Mouse (Mus musculus) gastrocnemius, postnatal 4 days (tissue): ENCODE results near the gene Dock10. TPM values are rescaled to one million over a fixed set of nuclear protein-coding genes. Genes with fewer than 3 reads are reported as not detected.

ENCODE experiments used
- DNase-seq, 2 experiments: peaks; one replicate each; pipeline ENCODE4 v3.0.0; 2021 to 2022; ENCODE audit warnings: low spot score in 2 of 2, mixed read lengths in 2 of 2
- total RNA-seq, 2 experiments: library from RNA; stranded (reverse); gene quantifications; 2 replicates each; pipeline ENCODE4 v1.2.3; 2021

Dock10 gene
- total RNA-seq, 2 experiments from 2014 or later: 24.4 to 27.2 TPM

GRCm38 (mm10) chr1:80659465-80660245 is 98.7 kb downstream of the Dock10 start:
- no peak for DNase-seq

GRCm38 (mm10) chr1:80656389-80656788 is 101.9 kb downstream of the Dock10 start:
- DNase-seq: no peak

DNA sequence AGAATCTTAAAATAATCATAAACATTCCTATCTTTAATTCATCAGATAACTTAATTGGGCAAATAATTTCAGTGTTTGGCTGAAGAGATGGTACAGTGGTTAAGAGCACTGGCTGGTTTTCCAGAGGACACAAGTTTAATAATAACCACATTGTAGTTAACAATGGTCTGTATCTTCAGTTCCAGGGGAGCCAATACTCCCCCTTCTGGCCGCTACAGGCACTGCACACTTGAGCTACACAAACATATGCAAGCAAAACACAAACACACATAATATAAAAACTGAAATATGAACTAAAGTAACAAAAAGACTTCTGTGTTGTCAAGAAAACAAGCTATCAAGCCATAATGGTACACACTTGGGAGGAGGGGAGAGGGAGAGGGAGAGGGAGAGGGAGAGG is 102.5 kb downstream of the Dock10 start:
- no peak for DNase-seq

DNA sequence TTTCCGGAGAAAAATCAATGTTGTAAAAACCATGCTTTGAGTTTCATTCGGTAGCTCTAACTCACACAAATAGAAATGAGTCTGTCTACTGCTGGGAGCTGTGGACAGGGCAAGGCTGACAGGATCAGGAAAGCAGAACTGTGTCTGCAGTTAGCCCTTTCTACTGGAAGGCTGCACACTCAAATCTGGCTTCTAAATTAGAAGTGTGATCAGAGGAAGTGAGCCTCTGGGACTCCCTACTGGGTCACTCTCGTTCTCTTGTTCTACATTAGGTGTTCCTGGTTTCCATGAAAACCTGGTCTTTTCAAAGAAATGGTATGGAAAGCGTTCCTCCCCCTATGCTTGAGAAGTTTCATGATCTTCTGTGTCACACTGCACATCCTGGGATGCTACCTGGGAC is 103.1 kb downstream of the Dock10 start:
- no peak for DNase-seq

- DNase-seq: no peak
Measured at GRCm38 (mm10) chr1:80654177-80654576, 104.2 kb downstream of the Dock10 start.

GRCm38 (mm10) chr1:80652803-80653202 is 105.5 kb downstream of the Dock10 start:
- DNase-seq: no peak

GRCm38 (mm10) chr1:80652083-80652482 is 106.2 kb downstream of the Dock10 start:
- no peak for DNase-seq

DNA sequence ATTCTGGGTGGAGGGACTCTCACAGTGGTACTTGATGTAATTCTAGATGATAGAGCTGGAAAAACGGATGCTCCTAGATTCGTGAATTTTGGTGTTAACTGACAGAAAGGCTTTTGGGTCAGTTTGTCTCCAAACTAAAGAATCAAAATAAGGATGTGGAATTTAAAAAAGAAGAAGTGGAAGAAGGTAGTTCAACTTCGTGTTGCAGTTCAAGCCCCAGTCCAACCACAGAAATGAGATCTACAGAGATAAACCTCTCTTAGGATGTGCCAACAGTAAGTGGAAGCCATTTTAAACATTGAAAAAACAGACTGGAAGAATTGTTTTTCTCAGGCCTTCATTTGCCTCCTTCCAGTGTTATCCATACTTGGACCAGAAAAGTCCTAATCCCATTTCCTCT is 111.7 kb downstream of the Dock10 start:
- no peak for DNase-seq

- no peak for DNase-seq
Measured at GRCm38 (mm10) chr1:80643866-80644451, 114.4 kb downstream of the Dock10 start.

DNA sequence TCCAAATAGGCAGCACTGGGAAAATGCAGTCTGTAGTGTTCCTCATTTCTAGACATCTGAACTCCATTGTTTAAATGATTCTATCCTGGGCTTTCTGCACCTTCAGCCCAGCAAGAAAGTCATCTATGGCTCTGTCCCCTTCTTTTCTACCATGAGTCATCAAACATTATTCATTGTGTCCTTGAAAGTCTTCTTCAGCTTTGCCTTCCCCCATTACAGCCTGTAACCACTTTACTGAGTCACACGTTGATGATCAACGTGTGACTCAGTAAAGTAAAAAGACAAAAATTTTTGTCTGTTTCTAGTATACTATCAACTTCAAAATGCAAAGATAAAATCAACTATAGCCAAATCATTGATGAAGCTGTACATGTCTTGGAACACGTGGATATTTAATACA is 116.5 kb downstream of the Dock10 start:
- DNase-seq: no peak

DNA sequence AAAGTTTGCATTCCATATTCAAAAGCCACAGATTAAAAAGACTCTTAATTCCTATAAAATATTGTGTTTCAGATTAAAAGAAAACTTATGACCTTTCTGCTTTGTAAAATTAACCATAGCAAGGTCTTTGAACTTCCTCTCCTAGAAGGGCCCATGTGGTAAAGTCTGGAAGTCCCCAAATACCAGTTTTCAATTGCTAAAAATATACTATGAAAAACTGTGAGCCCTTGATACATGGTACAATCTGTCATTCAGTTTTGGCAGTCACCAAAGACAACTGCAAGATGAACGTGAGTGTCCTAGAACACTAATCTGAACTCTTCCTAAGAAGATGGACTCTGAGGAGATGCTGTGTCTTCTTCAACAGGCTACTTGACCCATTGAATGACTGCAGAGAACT is 117.0 kb downstream of the Dock10 start:
- DNase-seq: no peak

GRCm38 (mm10) chr1:80639553-80639952 is 118.8 kb downstream of the Dock10 start:
- DNase-seq: no peak

DNA sequence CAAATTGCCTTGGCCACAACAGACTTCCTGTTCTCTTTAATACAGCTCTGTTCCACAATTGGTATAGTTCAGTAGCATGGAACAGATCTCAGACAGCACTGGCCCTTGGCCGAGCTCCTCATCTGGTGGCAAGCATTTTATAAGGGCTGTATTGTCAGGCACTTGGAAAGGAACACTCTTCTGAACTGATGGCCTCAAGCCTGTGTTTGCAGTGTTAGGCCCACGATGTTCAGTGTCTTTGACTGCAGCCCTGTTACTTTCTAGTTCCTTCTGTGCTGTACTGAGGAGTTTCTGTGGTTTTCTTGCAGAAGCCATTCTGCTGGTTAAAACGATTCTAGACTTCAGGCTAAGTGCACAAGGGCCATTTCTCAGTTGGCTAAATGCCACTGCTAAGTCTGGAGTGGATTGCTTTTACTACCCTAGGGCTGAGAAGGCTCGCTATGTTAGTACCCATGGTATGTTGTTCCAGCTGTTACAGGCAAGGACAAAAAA is 121.1 kb downstream of the Dock10 start:
- DNase-seq: peak in 1 of 2 experiments; percentile 48

GRCm38 (mm10) chr1:80635825-80636224 is 122.5 kb downstream of the Dock10 start:
- no peak for DNase-seq

- no peak for DNase-seq
Measured at GRCm38 (mm10) chr1:80633536-80633935, 124.8 kb downstream of the Dock10 start.

- DNase-seq: no peak
Measured at GRCm38 (mm10) chr1:80630179-80631149, 127.9 kb downstream of the Dock10 start.

- DNase-seq: no peak
Measured at GRCm38 (mm10) chr1:80628054-80628453, 130.3 kb downstream of the Dock10 start.

GRCm38 (mm10) chr1:80626800-80627199 is 131.5 kb downstream of the Dock10 start:
- no peak for DNase-seq

- DNase-seq: no peak
Measured at GRCm38 (mm10) chr1:80625371-80625770, 133.0 kb downstream of the Dock10 start.

DNA sequence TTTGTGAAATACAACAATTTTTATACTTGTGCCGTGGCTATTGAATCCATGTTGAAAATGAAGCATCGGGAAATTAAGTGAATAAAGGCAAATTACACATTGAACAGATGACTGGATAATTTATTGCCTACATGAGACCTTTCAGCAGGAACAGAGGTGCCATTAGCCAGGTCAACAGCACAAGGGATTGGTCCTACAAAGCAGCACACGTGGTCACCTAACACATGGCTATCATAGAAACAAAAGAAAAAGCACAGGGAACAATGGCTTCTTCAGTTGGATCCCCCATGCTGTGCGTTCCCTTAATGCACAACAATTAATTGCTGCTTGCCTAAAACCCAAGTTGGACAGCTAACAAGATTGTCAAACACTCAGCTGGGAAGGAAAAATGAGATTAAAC is 133.8 kb downstream of the Dock10 start:
- DNase-seq: no peak

GRCm38 (mm10) chr1:80622646-80623045 is 135.7 kb downstream of the Dock10 start:
- no peak for DNase-seq

- no peak for DNase-seq
Measured at GRCm38 (mm10) chr1:80619100-80619499, 139.2 kb downstream of the Dock10 start.
